Mouse (Mus musculus) monocyte, adult 5-6 weeks (primary cell): ENCODE measurements at regions not wholly inside any gene's neighbourhood (a gene's known extent, or its start where the extent isn't known, plus 50 kb on each side); places are given as distances from the start of the nearest gene placed in this dataset.

ENCODE experiments used
- ATAC-seq: fragments of 153-309, 156-312 bp; replicated peaks from 2 replicates; pipeline ENCODE4 v1.8.0; 2017; ENCODE audit warnings: mild to moderate bottlenecking; ENCODE audit not compliant: low TSS enrichment, insufficient number of reproducible peaks, severe bottlenecking, poor library complexity, low FRiP score

DNA sequence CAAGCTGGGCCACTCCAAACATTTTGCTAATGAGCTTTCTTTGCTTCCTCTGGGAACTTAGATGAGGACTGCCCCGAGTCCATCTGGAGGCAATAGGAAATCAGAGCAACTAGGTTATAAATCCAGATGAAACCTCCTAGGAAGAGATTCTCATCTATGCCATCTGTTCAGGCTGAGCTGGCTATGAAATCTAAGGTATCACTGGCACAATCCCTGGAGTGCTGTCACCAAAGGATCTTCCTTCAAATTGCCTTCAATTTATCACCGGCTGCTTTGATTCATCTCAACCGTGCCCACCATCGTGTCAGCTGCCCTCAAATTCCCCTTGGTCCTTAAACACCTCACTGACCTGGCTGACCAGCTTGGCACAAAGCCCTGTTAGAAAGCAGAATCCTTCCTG, 87.8 kb upstream of the Krr1 start:
- ATAC-seq, result no peak

DNA sequence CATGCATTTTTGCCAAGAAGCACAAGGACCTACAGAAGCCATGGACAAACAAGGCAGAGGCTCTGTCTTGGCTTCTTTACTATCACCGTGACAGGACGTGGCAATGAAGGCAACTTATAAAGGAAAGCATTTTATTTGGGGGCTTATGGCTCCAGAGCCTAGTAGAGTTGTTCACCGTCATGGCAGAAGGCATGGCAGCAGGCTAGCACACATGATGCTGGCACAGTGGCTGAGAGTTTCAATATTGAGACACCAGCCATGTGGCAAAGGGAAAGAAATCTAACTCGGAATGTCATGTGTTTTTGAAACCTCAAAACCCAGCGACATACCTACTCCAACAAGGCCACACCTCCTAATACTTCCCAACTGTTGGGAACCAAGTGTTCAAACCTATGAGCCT, 83.4 kb upstream of the Krr1 start:
- ATAC-seq, result no peak

DNA sequence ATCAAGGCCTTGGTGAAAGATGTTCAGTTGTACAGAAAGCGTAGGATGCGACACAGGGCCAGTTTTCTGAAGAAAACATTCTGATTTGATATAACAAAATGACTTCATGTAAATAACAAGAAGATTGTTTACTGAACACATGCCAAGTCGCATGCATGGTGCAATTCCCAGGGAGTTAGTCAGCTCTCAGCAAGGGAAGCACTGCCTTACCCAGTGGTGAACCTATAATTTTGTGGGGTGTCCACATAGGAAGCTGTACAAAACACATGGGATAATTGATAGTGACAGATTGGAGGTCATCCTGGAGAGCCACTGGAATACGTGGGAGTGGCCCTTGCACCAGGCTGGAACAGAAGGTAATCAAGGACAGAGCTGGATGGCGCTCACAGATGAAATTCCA, 79.0 kb upstream of the Krr1 start:
- ATAC-seq, result no peak

DNA sequence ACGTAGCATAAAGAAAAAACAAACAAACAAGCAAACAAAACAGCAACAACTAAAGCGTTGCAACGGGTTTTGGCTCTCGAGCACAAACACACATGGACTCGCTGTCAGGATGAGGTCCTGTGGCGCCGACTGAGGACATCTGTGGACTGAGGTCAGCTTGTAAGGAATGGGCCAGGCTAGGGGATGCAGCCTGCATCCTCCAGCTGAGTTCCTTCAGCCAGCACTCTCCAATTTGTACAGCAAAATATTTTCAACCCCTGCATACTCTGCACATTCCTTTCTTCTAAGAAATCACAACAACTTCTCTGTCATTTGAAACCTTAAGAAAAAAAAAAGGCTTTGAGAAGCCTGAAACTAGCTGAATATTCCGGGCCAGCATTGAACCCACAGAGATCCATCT, 78.5 kb upstream of the Krr1 start:
- no peak for ATAC-seq

DNA sequence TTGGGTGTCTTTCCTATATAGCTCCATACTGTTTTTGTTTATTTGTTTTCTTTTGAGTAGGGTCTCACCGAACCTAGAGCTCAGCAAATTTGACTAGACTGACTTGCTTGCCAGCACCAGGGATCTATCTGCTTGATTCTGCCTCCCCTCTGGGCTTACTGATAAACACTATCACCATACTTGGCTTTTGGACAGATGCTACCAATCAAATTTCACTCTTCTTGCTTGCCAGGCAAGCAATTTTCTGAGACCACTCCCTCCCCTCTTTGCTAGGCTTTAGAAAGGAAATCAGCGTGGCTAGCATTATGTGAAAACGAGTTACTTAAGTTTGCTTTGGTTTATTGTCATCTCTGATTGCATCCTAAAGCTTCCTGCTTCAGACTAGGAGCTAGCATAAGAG, 75.1 kb upstream of the Krr1 start:
- ATAC-seq, result no peak

DNA sequence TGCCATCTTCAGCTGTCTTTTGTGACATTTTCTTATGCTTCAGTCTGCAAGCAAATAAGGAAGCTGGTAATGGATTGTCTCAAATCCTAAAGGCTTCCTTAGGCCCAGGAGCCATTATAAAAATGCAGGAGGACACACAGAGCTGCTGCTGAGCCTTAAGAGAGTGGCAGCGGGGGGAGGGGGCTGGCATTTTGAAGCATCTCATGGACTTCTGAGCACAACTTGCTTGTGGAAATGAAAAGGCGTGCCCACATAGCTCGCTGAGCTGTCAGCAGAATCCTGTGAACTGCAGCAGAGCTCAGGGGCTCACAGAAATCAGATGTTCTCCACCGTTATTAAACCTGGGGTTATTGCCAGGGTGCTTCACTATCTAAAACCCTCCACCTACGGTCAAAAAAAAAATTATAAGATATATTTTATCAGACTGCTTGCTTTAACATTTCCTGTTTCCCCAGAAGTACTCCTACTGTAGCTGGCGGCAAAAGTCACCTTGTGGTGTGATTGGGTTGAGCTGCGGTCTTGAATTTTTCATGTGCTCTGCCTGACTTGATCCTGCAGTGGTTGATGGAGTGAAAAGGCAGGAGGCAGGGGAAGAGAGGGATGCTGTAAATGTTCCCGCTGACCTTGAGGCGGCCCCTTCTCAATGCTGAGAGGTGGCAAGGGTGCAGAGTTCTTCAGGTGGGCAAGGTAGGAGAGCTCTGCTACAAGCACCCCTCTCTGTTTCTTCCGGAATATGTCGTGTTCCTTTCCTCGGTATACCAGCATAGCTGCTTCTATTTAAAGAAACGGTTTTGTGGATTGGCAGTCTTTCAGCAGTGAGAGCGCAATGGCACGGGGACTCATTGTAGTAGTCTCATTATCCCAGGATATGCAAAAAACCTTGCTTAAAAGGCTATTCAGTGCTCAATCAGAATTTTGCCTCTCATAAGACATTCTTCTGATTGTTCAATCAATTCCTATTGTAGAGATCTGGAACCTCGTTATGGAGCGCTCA, 71.4 kb upstream of the Krr1 start:
- ATAC-seq, result no peak

DNA sequence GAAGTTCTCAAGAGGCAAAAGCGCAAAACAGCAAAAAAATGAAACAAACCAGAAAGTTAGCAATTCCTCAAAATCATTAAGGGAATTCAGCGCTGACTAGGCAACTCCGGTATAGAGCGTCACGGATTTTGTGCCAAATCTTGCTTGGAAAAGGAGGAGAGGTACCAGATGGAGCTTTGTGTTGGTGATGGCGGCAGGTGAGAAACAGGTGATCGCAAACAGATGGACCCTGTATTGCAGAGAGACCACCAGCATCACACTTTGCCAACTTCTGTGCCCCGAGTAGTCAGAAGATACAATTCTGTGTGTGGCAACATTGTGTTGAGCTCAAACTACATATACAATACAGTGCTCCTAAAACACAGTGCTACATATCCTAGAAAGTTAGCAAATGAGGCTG, 68.5 kb upstream of the Krr1 start:
- no peak for ATAC-seq

DNA sequence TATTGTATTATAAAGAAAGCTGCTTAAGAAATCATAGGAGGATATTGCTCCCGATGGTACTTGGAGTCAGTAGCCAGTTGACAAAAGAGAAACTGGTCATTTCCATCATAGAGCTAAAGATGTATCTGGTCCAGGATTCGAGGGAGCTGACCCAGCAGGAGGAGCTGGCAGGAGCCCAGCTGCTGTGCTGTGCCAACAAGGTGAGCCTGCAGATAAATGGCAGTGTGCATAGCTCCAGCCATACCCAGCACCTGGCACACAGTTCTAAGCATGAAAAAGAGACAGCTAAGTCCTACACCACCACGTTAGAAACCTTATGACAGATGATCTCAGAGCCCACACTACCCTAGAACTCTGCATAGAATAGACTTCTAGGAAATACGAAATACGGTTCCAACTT, 64.6 kb upstream of the Krr1 start:
- no peak for ATAC-seq

DNA sequence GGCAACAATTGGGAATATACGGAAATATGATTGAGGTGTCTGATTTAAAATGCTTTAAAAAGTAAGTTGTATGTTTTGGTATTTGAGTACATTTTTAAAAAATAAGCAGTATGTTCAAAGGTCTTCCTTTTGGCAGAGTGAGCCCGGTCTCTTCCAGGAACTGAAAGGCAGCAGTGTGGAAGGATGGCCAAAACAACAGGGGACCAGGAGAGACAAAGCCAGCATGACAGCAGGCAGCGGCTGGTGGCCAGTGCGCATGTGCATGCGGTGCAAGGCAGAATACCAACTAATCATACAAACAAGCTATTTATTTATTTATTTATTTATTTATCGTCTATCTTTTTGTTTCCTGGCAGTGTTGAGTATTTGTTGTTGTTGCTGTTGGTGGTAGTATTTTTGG, 59.9 kb upstream of the Krr1 start:
- no peak for ATAC-seq

DNA sequence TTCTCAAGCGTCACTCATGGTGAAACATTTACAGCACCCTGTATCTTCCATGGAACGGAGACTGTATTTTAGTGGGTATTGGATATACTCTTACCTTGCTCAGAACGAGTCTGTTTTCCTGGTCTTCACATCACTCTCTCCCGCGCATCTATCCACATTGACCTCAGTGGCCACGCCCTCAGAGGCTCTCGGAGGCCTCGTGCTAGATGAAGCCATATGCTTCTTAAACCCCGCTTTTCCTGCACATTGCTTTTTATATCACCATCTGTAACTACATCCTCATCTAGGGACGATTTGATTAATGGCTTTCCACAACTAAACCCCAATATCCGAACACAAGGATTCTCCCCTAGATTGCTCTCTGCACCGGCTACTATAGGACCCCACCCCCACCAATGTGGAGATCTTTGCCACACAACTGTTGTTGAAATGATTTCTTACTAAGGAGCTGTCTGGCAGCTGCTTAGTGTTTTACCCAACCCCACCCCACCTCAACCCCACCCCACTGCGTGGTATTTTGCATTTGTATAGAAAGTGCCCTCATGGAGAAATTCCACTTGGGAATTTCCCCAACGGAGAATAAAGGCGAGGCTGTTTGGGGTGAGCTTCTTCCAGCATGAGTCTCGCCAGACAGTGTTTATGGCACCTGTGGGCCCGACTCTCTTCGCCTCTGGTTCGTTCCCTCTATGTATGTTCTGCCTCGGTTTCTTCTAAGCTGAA, 59.2 kb upstream of the Krr1 start:
- no peak for ATAC-seq

DNA sequence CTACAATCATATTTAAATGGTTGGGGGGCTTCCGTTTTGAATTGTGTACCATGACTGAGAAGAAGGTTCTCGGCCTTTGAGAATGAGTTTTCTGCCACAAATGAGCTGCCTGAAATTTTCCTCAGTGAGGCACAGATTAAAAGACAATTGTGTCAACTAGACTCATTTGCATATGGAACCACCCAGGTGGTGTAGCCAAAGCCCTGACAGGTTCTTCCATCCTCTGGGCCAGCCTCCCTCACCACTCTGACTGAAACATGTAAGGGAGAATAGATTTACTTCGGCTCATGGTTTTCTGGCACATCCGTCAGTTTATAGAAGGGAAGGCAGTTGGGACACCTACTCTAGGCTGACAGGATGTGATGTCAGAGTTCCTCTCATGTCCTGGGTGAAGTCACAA, 58.2 kb upstream of the Krr1 start:
- no peak for ATAC-seq

DNA sequence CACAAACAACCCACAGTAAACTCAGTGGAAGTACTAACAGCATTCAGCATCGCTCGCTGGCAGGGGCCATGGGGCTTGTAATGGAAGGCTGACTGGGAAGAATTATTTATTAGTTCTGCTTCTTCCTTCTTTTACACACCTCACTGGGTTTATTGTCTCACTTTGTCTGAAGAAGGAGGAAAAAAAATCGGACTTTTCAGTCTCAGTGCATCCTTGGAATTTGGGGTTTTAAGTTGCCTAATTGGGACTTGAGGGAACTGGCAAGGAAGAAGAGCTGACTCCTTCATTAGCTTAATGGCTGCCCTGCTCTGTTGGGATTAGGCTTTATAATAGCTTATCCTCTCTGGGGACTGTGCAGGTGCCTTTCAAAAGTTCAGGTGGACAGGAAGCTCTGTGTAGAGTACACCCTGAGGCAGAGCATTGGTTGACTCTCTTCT, 54.4 kb upstream of the Krr1 start:
- ATAC-seq, result no peak

DNA sequence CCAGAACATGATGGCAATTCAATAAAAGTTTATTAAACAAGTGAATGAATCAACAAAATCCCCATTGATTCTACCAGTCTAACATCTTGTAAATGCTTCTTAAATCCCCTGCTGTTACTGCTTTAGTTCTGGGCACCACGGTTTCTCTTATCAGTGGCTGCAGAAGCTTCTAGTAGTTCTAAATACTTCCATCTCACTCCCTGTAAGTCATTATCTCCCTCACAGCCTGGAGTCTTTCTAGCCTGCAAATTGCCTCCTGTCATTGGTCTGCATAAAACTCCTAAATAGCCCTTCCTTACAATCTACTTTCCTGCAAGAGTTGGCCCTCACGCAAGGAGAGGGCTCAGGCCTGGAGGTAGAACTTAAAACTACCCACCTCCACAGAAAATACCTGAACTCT, 53.0 kb upstream of the Krr1 start:
- ATAC-seq, result no peak

DNA sequence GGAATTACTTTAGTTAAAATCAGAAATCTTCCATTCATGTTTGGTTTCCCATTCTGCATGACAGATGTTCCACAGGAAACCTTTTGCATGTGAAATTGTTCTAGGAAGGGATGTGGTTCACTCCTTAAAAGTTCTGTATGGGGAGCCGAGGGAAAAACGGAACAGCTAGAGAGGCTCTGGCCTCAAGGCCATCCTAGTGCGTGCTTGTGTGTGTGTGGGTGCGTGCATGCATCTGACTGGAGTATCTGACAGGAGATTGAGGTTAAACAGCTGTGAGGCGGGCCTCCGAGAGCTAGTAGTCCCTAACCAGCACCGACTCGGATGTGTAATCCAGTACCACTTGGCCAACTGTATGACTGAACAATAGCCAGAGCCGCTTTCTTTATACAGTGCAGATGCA, 51.0 kb upstream of the Krr1 start:
- ATAC-seq, result no peak
